Mouse (Mus musculus): Measurements from ENCODE around the gene Dnajc16.

Dnajc16 gene

DNA sequence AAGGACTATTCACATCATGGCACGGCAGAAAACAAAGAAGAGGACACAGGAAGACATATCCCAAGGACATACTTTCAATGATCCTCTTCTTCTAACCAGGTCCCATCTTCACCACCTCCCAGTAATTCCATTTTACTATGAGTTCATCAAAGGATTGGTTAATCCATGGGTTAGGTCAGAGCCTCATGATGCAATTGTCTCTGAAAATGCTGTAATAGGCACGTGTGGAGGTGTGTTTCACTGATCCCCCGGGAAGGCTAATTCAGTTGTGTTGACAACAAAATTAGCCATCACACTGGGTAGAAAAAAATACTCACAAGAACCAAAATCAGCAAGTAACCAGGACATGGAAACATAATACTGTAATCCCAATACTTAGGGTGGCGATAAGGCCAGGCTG lies 73.1 kb downstream of the Dnajc16 start:
- H3K27me3 ChIP-seq (ENCODE audit: control insufficient read depth, insufficient read depth, low read length, poor library complexity, severe bottlenecking) = no peaks in the 10 kb centered on the region
- H3K36me3 ChIP-seq (ENCODE audit: control insufficient read depth, insufficient read depth, low read length, poor library complexity, severe bottlenecking) = no peaks in the 10 kb centered on the region; the same call in 1 of the 2 replicates
- no peak for DNase-seq (ENCODE audit: low read depth, low spot score)

- Histone ChIP-seq H3K36me3 (ENCODE audit: control insufficient read depth, insufficient read depth, low read length, poor library complexity, severe bottlenecking) (no peaks in the 10 kb centered on the region; the same call in 1 of the 2 replicates), H3K27me3 (ENCODE audit: control insufficient read depth, insufficient read depth, low read length, poor library complexity, severe bottlenecking) (no peaks in the 10 kb centered on the region)
- no peak for DNase-seq (ENCODE audit: low read depth, low spot score)
Observed at GRCm38 (mm10) chr4:141715027-141715426, 75.7 kb downstream of the Dnajc16 start.

GRCm38 (mm10) chr4:141713598-141714142 lies 77.1 kb downstream of the Dnajc16 start:
- DNase-seq (ENCODE audit: low read depth, low spot score) = peak; percentile 43
- H3K27me3 ChIP-seq (ENCODE audit: control insufficient read depth, insufficient read depth, low read length, poor library complexity, severe bottlenecking) = no peaks in the 10 kb centered on the region
- no peaks in the 10 kb centered on the region; the same call in none of the 2 replicates for H3K36me3 ChIP-seq (ENCODE audit: control insufficient read depth, insufficient read depth, low read length, poor library complexity, severe bottlenecking)

DNA sequence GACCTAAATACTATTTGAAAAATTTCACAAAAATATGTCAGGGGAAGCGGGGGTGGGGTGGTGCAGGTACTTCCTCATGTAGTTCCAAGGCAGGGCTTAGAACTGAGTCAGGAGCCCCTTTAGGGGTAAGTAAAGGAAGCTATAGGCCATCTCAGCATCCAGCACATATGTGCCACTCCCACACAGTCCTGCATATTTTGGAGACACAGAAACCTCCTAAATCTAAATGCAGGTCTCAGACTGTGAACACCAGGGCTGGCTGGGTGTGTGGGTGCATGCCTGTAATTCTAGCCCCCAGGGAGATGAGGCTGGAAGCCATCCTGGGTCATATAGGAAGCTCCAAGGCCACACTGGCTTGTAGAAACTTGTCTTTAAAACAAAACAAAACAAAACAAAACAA lies 79.5 kb downstream of the Dnajc16 start:
- DNase-seq (ENCODE audit: low read depth, low spot score) = no peak
- Histone ChIP-seq H3K27me3 (ENCODE audit: control insufficient read depth, insufficient read depth, low read length, poor library complexity, severe bottlenecking) (no peaks in the 10 kb centered on the region), H3K36me3 (ENCODE audit: control insufficient read depth, insufficient read depth, low read length, poor library complexity, severe bottlenecking) (no peaks in the 10 kb centered on the region; the same call in none of the 2 replicates)

Data from splenic B cell, adult 2 months (primary cell).